Mouse (Mus musculus): ENCODE results near the gene Lrpprc. TPM values are rescaled to one million over a fixed set of nuclear protein-coding genes. Genes with fewer than 3 reads are reported as not detected.

Lrpprc gene
- polyA plus RNA-seq, 1 experiment: 10.0 TPM

- Histone ChIP-seq H3K27ac (ENCODE audit: control insufficient read depth, insufficient read depth, low read length) (no peak overlapping the region), H3K4me3 (ENCODE audit: control insufficient read depth, insufficient read depth, low read length) (no peak overlapping the region), H3K4me1 (replicated peaks; ENCODE audit: control insufficient read depth, insufficient read depth, low read length) (no peaks in the 10 kb centered on the region), H3K36me3 (ENCODE audit: control insufficient read depth, insufficient read depth, low read length) (peaks cover 24% of the 10 kb centered on the region), H3K27me3 (ENCODE audit: control insufficient read depth, insufficient read depth, low read length) (no peaks in the 10 kb centered on the region)
- DNase-seq: no peak
- TF ChIP-seq CTCF (IDR thresholded peaks at IDR 0.05; ENCODE audit: borderline replicate concordance, control insufficient read depth, extremely low read depth, insufficient read depth, low read length, poor library complexity) (no peak), POLR2A (IDR thresholded peaks at IDR 0.05; ENCODE audit: control insufficient read depth, extremely low read depth, insufficient read depth, low read length, poor library complexity) (no peak)
- WGBS: 93% methylated on average over 6 of the region's 6 CpGs
Measured at GRCm38 (mm10) chr17:84747212-84747611, 43.4 kb downstream of the Lrpprc start.

- Histone ChIP-seq H3K36me3 (ENCODE audit: control insufficient read depth, insufficient read depth, low read length) (peaks cover 9% of the 10 kb centered on the region; the same call in 1 of the 2 replicates), H3K27ac (ENCODE audit: control insufficient read depth, insufficient read depth, low read length) (no peak overlapping the region), H3K27me3 (ENCODE audit: control insufficient read depth, insufficient read depth, low read length) (no peaks in the 10 kb centered on the region), H3K4me3 (ENCODE audit: control insufficient read depth, insufficient read depth, low read length) (no peak overlapping the region), H3K4me1 (replicated peaks; ENCODE audit: control insufficient read depth, insufficient read depth, low read length) (no peaks in the 10 kb centered on the region)
- no peak for DNase-seq
- 95% methylated on average over 9 of the region's 9 CpGs for WGBS
- no peak for TF ChIP-seq POLR2A (IDR thresholded peaks at IDR 0.05; ENCODE audit: control insufficient read depth, extremely low read depth, insufficient read depth, low read length, poor library complexity)
- TF ChIP-seq CTCF (IDR thresholded peaks at IDR 0.05; ENCODE audit: borderline replicate concordance, control insufficient read depth, extremely low read depth, insufficient read depth, low read length, poor library complexity): no peak
Measured at GRCm38 (mm10) chr17:84745001-84745400, 45.6 kb downstream of the Lrpprc start.

GRCm38 (mm10) chr17:84744256-84744655 is 46.3 kb downstream of the Lrpprc start:
- TF ChIP-seq POLR2A (IDR thresholded peaks at IDR 0.05; ENCODE audit: control insufficient read depth, extremely low read depth, insufficient read depth, low read length, poor library complexity): no peak
- TF ChIP-seq CTCF (IDR thresholded peaks at IDR 0.05; ENCODE audit: borderline replicate concordance, control insufficient read depth, extremely low read depth, insufficient read depth, low read length, poor library complexity): no peak
- H3K27ac ChIP-seq (ENCODE audit: control insufficient read depth, insufficient read depth, low read length): no peak overlapping the region
- no peaks in the 10 kb centered on the region for H3K4me1 ChIP-seq (replicated peaks; ENCODE audit: control insufficient read depth, insufficient read depth, low read length)
- H3K27me3 ChIP-seq (ENCODE audit: control insufficient read depth, insufficient read depth, low read length): no peaks in the 10 kb centered on the region
- H3K36me3 ChIP-seq (ENCODE audit: control insufficient read depth, insufficient read depth, low read length): peaks cover 9% of the 10 kb centered on the region; the same call in 1 of the 2 replicates
- no peak for DNase-seq
- no peak overlapping the region for H3K4me3 ChIP-seq (ENCODE audit: control insufficient read depth, insufficient read depth, low read length)
- WGBS: 92% methylated on average over 4 of the region's 4 CpGs

- 97% methylated on average over 9 of the region's 9 CpGs for WGBS
- Histone ChIP-seq H3K27ac (ENCODE audit: control insufficient read depth, insufficient read depth, low read length) (no peak overlapping the region), H3K27me3 (ENCODE audit: control insufficient read depth, insufficient read depth, low read length) (no peaks in the 10 kb centered on the region), H3K4me3 (ENCODE audit: control insufficient read depth, insufficient read depth, low read length) (no peak overlapping the region), H3K36me3 (ENCODE audit: control insufficient read depth, insufficient read depth, low read length) (peaks cover 5% of the 10 kb centered on the region; the same call in 1 of the 2 replicates), H3K4me1 (replicated peaks; ENCODE audit: control insufficient read depth, insufficient read depth, low read length) (no peaks in the 10 kb centered on the region)
- DNase-seq: no peak
- no peak for TF ChIP-seq CTCF (IDR thresholded peaks at IDR 0.05; ENCODE audit: borderline replicate concordance, control insufficient read depth, extremely low read depth, insufficient read depth, low read length, poor library complexity)
- TF ChIP-seq POLR2A (IDR thresholded peaks at IDR 0.05; ENCODE audit: control insufficient read depth, extremely low read depth, insufficient read depth, low read length, poor library complexity): no peak
Measured at GRCm38 (mm10) chr17:84738073-84738797, 52.4 kb downstream of the Lrpprc start.

GRCm38 (mm10) chr17:84736719-84737118 is 53.9 kb downstream of the Lrpprc start:
- Histone ChIP-seq H3K27ac (ENCODE audit: control insufficient read depth, insufficient read depth, low read length) (no peak overlapping the region), H3K4me1 (replicated peaks; ENCODE audit: control insufficient read depth, insufficient read depth, low read length) (no peaks in the 10 kb centered on the region), H3K4me3 (ENCODE audit: control insufficient read depth, insufficient read depth, low read length) (no peak overlapping the region), H3K36me3 (ENCODE audit: control insufficient read depth, insufficient read depth, low read length) (peaks cover 5% of the 10 kb centered on the region; the same call in 1 of the 2 replicates), H3K27me3 (ENCODE audit: control insufficient read depth, insufficient read depth, low read length) (no peaks in the 10 kb centered on the region)
- 94% methylated on average over 9 of the region's 9 CpGs for WGBS
- no peak for TF ChIP-seq CTCF (IDR thresholded peaks at IDR 0.05; ENCODE audit: borderline replicate concordance, control insufficient read depth, extremely low read depth, insufficient read depth, low read length, poor library complexity)
- no peak for TF ChIP-seq POLR2A (IDR thresholded peaks at IDR 0.05; ENCODE audit: control insufficient read depth, extremely low read depth, insufficient read depth, low read length, poor library complexity)
- no peak for DNase-seq

GRCm38 (mm10) chr17:84732612-84733011 is 58.0 kb downstream of the Lrpprc start:
- Histone ChIP-seq H3K27me3 (ENCODE audit: control insufficient read depth, insufficient read depth, low read length) (no peaks in the 10 kb centered on the region), H3K4me3 (ENCODE audit: control insufficient read depth, insufficient read depth, low read length) (no peak overlapping the region), H3K27ac (ENCODE audit: control insufficient read depth, insufficient read depth, low read length) (no peak overlapping the region), H3K36me3 (ENCODE audit: control insufficient read depth, insufficient read depth, low read length) (peaks cover 3% of the 10 kb centered on the region; the same call in 1 of the 2 replicates), H3K4me1 (replicated peaks; ENCODE audit: control insufficient read depth, insufficient read depth, low read length) (no peaks in the 10 kb centered on the region)
- TF ChIP-seq POLR2A (IDR thresholded peaks at IDR 0.05; ENCODE audit: control insufficient read depth, extremely low read depth, insufficient read depth, low read length, poor library complexity) (no peak), CTCF (IDR thresholded peaks at IDR 0.05; ENCODE audit: borderline replicate concordance, control insufficient read depth, extremely low read depth, insufficient read depth, low read length, poor library complexity) (no peak)
- WGBS: 63% methylated on average over 8 of the region's 8 CpGs
- DNase-seq: no peak

All from thymus, adult 2 months (tissue).